Comparison of ENCODE assay signal across 22 mouse cellular contexts in the genomic region with DNA sequence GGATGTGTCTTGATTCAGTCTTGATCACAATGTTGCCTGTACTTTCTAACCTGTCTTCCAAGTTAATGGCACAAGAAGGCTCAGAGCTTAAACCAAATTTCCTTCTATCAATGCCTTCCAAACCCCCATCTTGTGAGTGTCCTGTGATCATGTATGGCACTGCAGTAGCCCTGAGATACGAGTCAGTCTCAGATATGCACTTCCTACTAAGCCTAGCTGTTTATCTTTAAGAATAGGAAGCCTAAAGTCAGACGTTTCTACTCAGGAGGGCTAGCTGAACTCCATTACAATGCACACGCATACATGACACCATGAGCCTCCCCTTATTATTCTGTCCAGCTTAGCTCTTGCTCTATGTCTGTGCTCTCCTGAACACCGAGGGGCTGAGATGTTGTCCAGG.
A peak's percentile ranks its signal among the peaks of the same experiment; 100 is the strongest.
DNase-seq lines count a peak whose midpoint lies in the region; ATAC-seq lines count a peak whose summit lies in the region.
"Had no signal": no experiment of that assay in that cellular context is flagged by ENCODE, and none has a peak within 500 bp of the region (broad histone marks: within the 10 kb centered on the region; RNA-seq: fewer than 3 reads in every experiment).

No protein-coding gene starts in this region.

- H3K4me3 ChIP-seq in heart, embryonic 12.5 days: no peak overlapping the region
- H3K4me3 ChIP-seq in lung, embryonic 15.5 days: no peak overlapping the region
- H3K4me3 ChIP-seq: embryonic facial prominence, embryonic 10.5 days; forebrain, embryonic 15.5 days; hindbrain, embryonic 13.5 days; limb, embryonic 15.5 days; midbrain, embryonic 12.5 days; neural tube, embryonic 15.5 days had no signal

- peaks cover 12% of the 10 kb centered on the region; the same call in 1 of the 2 replicates for H3K4me1 ChIP-seq in heart, embryonic 12.5 days (replicated peaks)
- H3K4me1 ChIP-seq in lung, embryonic 15.5 days: no peaks in the 10 kb centered on the region
- H3K4me1 ChIP-seq: limb, embryonic 15.5 days had no signal

- H3K9ac ChIP-seq in heart, embryonic 12.5 days: no peak overlapping the region
- no peak overlapping the region for H3K9ac ChIP-seq in lung, embryonic 15.5 days
- H3K9ac ChIP-seq: forebrain, embryonic 15.5 days; hindbrain, embryonic 13.5 days; lung, embryonic 14.5 days; midbrain, embryonic 12.5 days; neural tube, embryonic 15.5 days had no signal

- H3K36me3 ChIP-seq in heart, embryonic 12.5 days: no peaks in the 10 kb centered on the region
- H3K36me3 ChIP-seq in lung, embryonic 15.5 days: no peaks in the 10 kb centered on the region
- H3K36me3 ChIP-seq: embryonic facial prominence, embryonic 10.5 days; forebrain, embryonic 15.5 days; hindbrain, embryonic 13.5 days; limb, embryonic 15.5 days; midbrain, embryonic 12.5 days; neural tube, embryonic 15.5 days had no signal

- intact Hi-C loops in left cerebral cortex, postnatal 14 days (cut with DNase I): no loop called here

- no peak overlapping the region for H3K4me2 ChIP-seq in heart, embryonic 12.5 days
- no peak overlapping the region for H3K4me2 ChIP-seq in lung, embryonic 15.5 days
- H3K4me2 ChIP-seq: forebrain, embryonic 15.5 days; hindbrain, embryonic 13.5 days; limb, embryonic 15.5 days; lung, embryonic 14.5 days; midbrain, embryonic 12.5 days; neural tube, embryonic 15.5 days had no signal

- no peaks in the 10 kb centered on the region for H3K9me3 ChIP-seq in heart, embryonic 12.5 days (replicated peaks)
- no peaks in the 10 kb centered on the region for H3K9me3 ChIP-seq in lung, embryonic 15.5 days
- H3K9me3 ChIP-seq: embryonic facial prominence, embryonic 10.5 days; forebrain, embryonic 15.5 days; hindbrain, embryonic 13.5 days; limb, embryonic 15.5 days; midbrain, embryonic 12.5 days; neural tube, embryonic 15.5 days had no signal

- no peak for DNase-seq in heart, postnatal 4 days
- DNase-seq in lung, postnatal 25 days (ENCODE audit: low spot score): no peak
- DNase-seq in MEL-GATA-1-ER (ENCODE audit: extremely low read depth, low read depth): peak; percentile 84
- DNase-seq in left cerebral cortex, postnatal 14 days (ENCODE audit: low spot score in 2 of 2): no peak
- DNase-seq: adrenal gland, postnatal 25 days; cerebellum, adult 9-10 months; gastrocnemius, postnatal 36 days; kidney, adult 18-20 months; layer of hippocampus, adult 9-11 months; left cerebral cortex, postnatal 4 days; right cerebral cortex, adult 18-20 months had no signal

- 38% methylated on average over 4 of the region's 4 CpGs for WGBS in heart, embryonic 12.5 days
- 48% methylated on average over 4 of the region's 4 CpGs for WGBS in lung, embryonic 15.5 days

- no peak for ATAC-seq in heart, embryonic 12.5 days (ENCODE audit: insufficient number of reproducible peaks, low FRiP score)
- ATAC-seq in lung, embryonic 15.5 days (ENCODE audit: borderline replicate concordance, extremely low read depth, low FRiP score, low TSS enrichment): no peak
- peak; percentile 27; the same call in 1 of the 2 replicates for ATAC-seq in megakaryocyte progenitor cell, adult 5-6 weeks (replicated peaks; ENCODE audit: poor library complexity)
- ATAC-seq in inflammation-experienced regulatory T-cells, adult 6 months: no peak
- ATAC-seq: forebrain, embryonic 15.5 days had no signal

- H3K27ac ChIP-seq in heart, embryonic 12.5 days (ENCODE audit: poor library complexity, severe bottlenecking): 0 out of 2 replicates have a peak overlapping the region, but pooled peaks have one; percentile 11
- H3K27ac ChIP-seq in lung, embryonic 15.5 days: peak overlapping the region; percentile 32; the same call in 1 of the 2 replicates
- H3K27ac ChIP-seq: embryonic facial prominence, embryonic 10.5 days; forebrain, embryonic 15.5 days; hindbrain, embryonic 13.5 days; limb, embryonic 15.5 days; midbrain, embryonic 12.5 days; neural tube, embryonic 15.5 days had no signal

- H3K27me3 ChIP-seq in heart, embryonic 12.5 days (replicated peaks): no peaks in the 10 kb centered on the region
- no peaks in the 10 kb centered on the region for H3K27me3 ChIP-seq in lung, embryonic 15.5 days
- H3K27me3 ChIP-seq: forebrain, embryonic 15.5 days; limb, embryonic 15.5 days; midbrain, embryonic 12.5 days; neural tube, embryonic 15.5 days had no signal
